Mouse (Mus musculus): ENCODE measurements around the gene Zbtb12.
A peak's percentile ranks its signal among the peaks of the same experiment; 100 is the strongest.
"Not testable (repeated sequence)": the region's sequence is repeated elsewhere in the genome, so short reads cannot be mapped to it uniquely, and the experiment has no call there.

The Zbtb12 gene

GRCm38 (mm10) chr17:34874321-34874720, 5.0 kb upstream of the Zbtb12 start:
- DNase-seq (ENCODE audit: low read depth), result no peak

GRCm38 (mm10) chr17:34881166-34881565, 1.9 kb downstream of the Zbtb12 start:
- peak; percentile 70 for DNase-seq (ENCODE audit: low read depth)

- DNase-seq (ENCODE audit: low read depth), result no peak
Observed at GRCm38 (mm10) chr17:34881683-34882310, 2.5 kb downstream of the Zbtb12 start, which contains the start of gene Gm20547. Gene Gm20547, minus strand, starts transcription at chr17:34882042.

- DNase-seq (ENCODE audit: low read depth), result peak; percentile 67
Observed at GRCm38 (mm10) chr17:34883332-34883731, 4.0 kb downstream of the Zbtb12 start.

GRCm38 (mm10) chr17:34884704-34885103, 5.4 kb downstream of the Zbtb12 start:
- DNase-seq (ENCODE audit: low read depth), result no peak

- peak; percentile 72 for DNase-seq (ENCODE audit: low read depth)
Observed at GRCm38 (mm10) chr17:34885615-34886014, 6.3 kb downstream of the Zbtb12 start.

GRCm38 (mm10) chr17:34887942-34888341, 8.7 kb downstream of the Zbtb12 start:
- peak; percentile 42 for DNase-seq (ENCODE audit: low read depth)

GRCm38 (mm10) chr17:34890074-34890743, 10.9 kb downstream of the Zbtb12 start:
- no peak for DNase-seq (ENCODE audit: low read depth)

GRCm38 (mm10) chr17:34891377-34891776, 12.1 kb downstream of the Zbtb12 start:
- no peak for DNase-seq (ENCODE audit: low read depth)

- no peak for DNase-seq (ENCODE audit: low read depth)
Observed at GRCm38 (mm10) chr17:34893072-34893824, 14.0 kb downstream of the Zbtb12 start.

- peak; percentile 99 for DNase-seq (ENCODE audit: low read depth)
Observed at GRCm38 (mm10) chr17:34894074-34894597, 14.9 kb downstream of the Zbtb12 start.

GRCm38 (mm10) chr17:34894801-34895530, 15.7 kb downstream of the Zbtb12 start:
- DNase-seq (ENCODE audit: low read depth), result peak; percentile 73

- DNase-seq (ENCODE audit: low read depth), result no peak
Observed at GRCm38 (mm10) chr17:34895724-34896123, 16.4 kb downstream of the Zbtb12 start.

GRCm38 (mm10) chr17:34896366-34896765, 17.1 kb downstream of the Zbtb12 start:
- no peak for DNase-seq (ENCODE audit: low read depth)

GRCm38 (mm10) chr17:34897373-34898159, 18.3 kb downstream of the Zbtb12 start:
- DNase-seq (ENCODE audit: low read depth), result peak; percentile 92

GRCm38 (mm10) chr17:34898160-34898586, 18.9 kb downstream of the Zbtb12 start, which contains the start of the genes C2 and Ehmt2:
Gene C2, minus strand, starts transcription at chr17:34898265.
Gene Ehmt2, plus strand, starts transcription at chr17:34898469.
- DNase-seq (ENCODE audit: low read depth), result peak; percentile 90

GRCm38 (mm10) chr17:34898706-34899052, 19.4 kb downstream of the Zbtb12 start:
- DNase-seq (ENCODE audit: low read depth), result peak; percentile 50

GRCm38 (mm10) chr17:34899053-34899889, 20.0 kb downstream of the Zbtb12 start:
- DNase-seq (ENCODE audit: low read depth), result peak; percentile 53

GRCm38 (mm10) chr17:34899890-34900243, 20.6 kb downstream of the Zbtb12 start:
- DNase-seq (ENCODE audit: low read depth), result peak; percentile 73

- not testable (repeated sequence) for DNase-seq (ENCODE audit: low read depth)
Observed at GRCm38 (mm10) chr17:34900826-34901225, 21.5 kb downstream of the Zbtb12 start.

Data from NIH3T3 (cell line).